Mouse (Mus musculus) gastrocnemius, adult 2 months (tissue): ENCODE measurements around the gene Tnfaip2. TPM values are rescaled to one million over a fixed set of nuclear protein-coding genes. Genes with fewer than 3 reads are reported as not detected.

Experiments used
- DNase-seq: peaks from one replicate; pipeline ENCODE4 v3.0.0; 2022
- H3K27ac ChIP-seq: fragments of 200-600 bp; 2 replicates; pipeline ENCODE4 v1.8.1; 2022; ENCODE audit warnings: mild to moderate bottlenecking
- H3K4me3 ChIP-seq: fragments of 200-600 bp; 2 replicates; pipeline ENCODE4 v1.8.1; 2022; ENCODE audit warnings: mild to moderate bottlenecking, moderate library complexity
- CTCF ChIP-seq: fragments of 200-600 bp; IDR thresholded peaks from 2 replicates; pipeline ENCODE4 v1.8.1; 2022; ENCODE audit warnings: antibody characterized with exemption, mild to moderate bottlenecking, moderate library complexity
- intact Hi-C: fragments of 180-260 bp; cut with DNase I; formaldehyde crosslinking; loops from one replicate; pipeline ENCODE4 v1.15.1; 2025
- total RNA-seq, 2 experiments: library from RNA; stranded (reverse); gene quantifications; 2 replicates each; pipeline ENCODE4 v1.2.3; 2021

Tnfaip2 gene
- total RNA-seq, 2 experiments from 2014 or later: 29.1 to 54.8 TPM

- TF ChIP-seq CTCF: no peak
- intact Hi-C loops: no loop called here
- Histone ChIP-seq H3K27ac (no peak overlapping the region), H3K4me3 (no peak overlapping the region; the same call in 1 of the 2 replicates)
- no peak for DNase-seq
These were observed 9.3 kb downstream of the Tnfaip2 start for GRCm38 (mm10) chr12:111451561-111451960.

GRCm38 (mm10) chr12:111454021-111454420, 11.8 kb downstream of the Tnfaip2 start:
- DNase-seq: no peak
- H3K27ac ChIP-seq: 0 out of 2 replicates have a peak overlapping the region, but pooled peaks have one; percentile 7
- TF ChIP-seq CTCF: no peak
- intact Hi-C loops: no loop called here
- no peak overlapping the region for H3K4me3 ChIP-seq

DNA sequence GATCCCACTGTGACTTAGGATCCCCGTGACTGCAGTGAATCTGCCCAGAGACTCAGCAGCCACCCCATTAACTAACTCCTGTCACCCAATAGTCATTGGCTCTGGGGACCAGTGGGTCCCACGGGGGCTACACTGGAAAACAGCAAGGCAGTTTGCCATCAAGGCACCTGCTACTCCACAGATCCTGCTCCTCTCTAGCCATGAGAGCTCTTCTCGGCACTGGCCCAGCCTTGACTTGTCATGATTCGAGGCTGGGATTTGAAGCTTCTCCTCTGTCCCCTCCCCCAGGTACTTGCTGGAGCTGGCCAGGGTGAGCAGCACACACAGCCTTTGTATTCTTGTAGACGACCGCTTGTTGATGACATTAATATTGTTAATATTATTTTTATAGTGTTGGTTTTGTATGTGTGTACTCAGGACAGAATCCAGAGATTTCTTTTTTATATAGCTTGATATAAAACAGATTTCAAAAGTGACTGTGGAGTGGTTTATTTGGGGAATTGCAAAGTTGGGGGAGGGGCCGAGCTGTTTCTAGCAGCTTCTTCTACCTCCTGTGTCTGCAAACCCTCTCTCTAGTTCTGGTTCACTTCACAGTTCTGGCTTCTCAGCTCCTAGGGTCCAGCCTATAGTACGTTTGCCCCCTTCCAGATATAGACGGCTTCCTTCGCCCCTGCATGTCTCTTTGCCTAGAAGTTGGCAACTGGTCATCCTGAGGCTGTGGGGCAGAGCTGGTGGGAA, 12.4 kb downstream of the Tnfaip2 start:
- H3K27ac ChIP-seq: peak overlapping the region; percentile 56
- no peak for DNase-seq
- H3K4me3 ChIP-seq: no peak overlapping the region
- intact Hi-C loops: no loop called here
- TF ChIP-seq CTCF: no peak

GRCm38 (mm10) chr12:111455311-111455846, 13.1 kb downstream of the Tnfaip2 start:
- intact Hi-C loops: no loop called here
- peak; percentile 68 for DNase-seq
- Histone ChIP-seq H3K27ac (peak overlapping the region; percentile 63), H3K4me3 (no peak overlapping the region)
- TF ChIP-seq CTCF: no peak

GRCm38 (mm10) chr12:111455860-111456259, 13.6 kb downstream of the Tnfaip2 start:
- no peak for TF ChIP-seq CTCF
- peak overlapping the region; percentile 63 for H3K27ac ChIP-seq
- intact Hi-C loops: no loop called here
- no peak for DNase-seq
- no peak overlapping the region for H3K4me3 ChIP-seq

DNA sequence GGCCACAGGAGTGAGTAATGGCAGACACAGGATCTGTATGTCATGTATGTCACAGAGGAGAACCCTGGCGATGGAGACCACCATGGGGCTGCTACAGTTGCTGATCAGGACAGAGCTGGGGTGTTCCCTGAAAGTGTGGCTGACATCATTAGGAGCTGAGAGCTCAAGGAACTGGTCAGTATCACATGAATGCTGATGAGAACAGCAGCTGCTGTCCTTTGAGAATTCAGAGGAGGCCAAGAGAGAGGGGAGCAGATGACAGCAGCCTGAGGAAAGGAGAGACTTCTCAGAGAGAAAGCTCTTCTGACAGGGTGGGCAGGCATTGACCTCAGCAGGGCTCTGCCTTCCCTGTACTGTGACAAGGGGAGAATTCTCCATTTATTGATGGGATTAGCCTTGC, 15.5 kb downstream of the Tnfaip2 start:
- no peak for TF ChIP-seq CTCF
- DNase-seq: peak; percentile 46
- no peak overlapping the region for H3K4me3 ChIP-seq
- peak overlapping the region; percentile 48 for H3K27ac ChIP-seq
- intact Hi-C loops: no loop called here

DNA sequence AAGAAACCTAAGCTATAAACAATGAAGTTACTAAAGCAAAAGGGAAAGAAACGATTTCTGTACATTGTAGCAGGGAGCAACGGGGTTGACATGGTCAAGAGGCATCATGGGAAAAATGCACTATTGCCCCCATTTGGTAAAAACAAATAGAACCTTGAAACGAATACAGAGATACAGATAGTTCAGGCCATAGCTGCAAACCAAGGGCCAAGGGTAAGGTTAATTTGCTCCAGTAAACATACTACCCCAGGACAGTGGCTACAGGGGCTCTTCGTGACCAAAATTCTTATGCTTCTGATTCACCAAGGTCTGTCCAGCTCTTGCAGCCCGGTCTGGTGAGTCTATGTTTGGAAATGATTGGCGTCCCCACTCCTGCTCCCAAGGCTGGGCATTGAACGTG, 21.3 kb downstream of the Tnfaip2 start:
- TF ChIP-seq CTCF: no peak
- DNase-seq: no peak
- intact Hi-C loops: no loop called here
- H3K27ac ChIP-seq: no peak overlapping the region
- H3K4me3 ChIP-seq: no peak overlapping the region

- H3K4me3 ChIP-seq: no peak overlapping the region
- TF ChIP-seq CTCF: no peak
- H3K27ac ChIP-seq: no peak overlapping the region
- no peak for DNase-seq
- intact Hi-C loops: no loop called here
These were observed 24.1 kb downstream of the Tnfaip2 start for GRCm38 (mm10) chr12:111466369-111466768.

- TF ChIP-seq CTCF: no peak
- DNase-seq: no peak
- intact Hi-C loops: loop anchor here (2.0 kb wide), 1 partner anchor 41 kb away; no protein-coding TSS in a partner anchor
These were observed 25.9 kb downstream of the Tnfaip2 start for GRCm38 (mm10) chr12:111468206-111468605.

DNA sequence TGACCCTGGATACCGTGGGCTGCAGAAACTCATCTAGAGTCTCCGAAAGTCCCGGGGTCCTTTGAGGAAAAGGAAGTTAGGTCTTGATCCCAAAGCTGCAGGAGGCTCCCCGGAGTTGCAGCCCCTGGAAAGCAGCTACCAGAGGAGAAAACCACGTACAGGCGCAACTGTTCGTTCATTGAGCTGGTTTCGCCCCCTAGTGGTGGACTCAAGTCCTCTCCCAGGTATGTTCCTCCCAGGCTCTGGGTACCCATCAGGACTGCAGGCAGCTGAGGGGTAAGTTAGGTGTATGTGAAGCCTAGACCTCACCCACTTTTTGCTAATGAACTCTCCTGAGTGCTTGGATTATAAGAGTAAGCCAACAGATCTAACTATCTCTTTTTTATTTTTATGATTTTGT, 27.2 kb downstream of the Tnfaip2 start:
- DNase-seq: peak; percentile 79
- TF ChIP-seq CTCF: peak; percentile 88
- H3K27ac ChIP-seq: no peak overlapping the region
- H3K4me3 ChIP-seq: no peak overlapping the region
- intact Hi-C loops: loop anchor here (2.0 kb wide), 1 partner anchor 43 kb away; no protein-coding TSS in a partner anchor

More at GRCm38 (mm10) chr12:111468206-111468605, 25.9 kb downstream of the Tnfaip2 start:
- H3K27ac ChIP-seq: no peak overlapping the region
- H3K4me3 ChIP-seq: no peak overlapping the region

- intact Hi-C loops: no loop called here
- no peak for DNase-seq
- H3K27ac ChIP-seq: no peak overlapping the region
- no peak overlapping the region for H3K4me3 ChIP-seq
- no peak for TF ChIP-seq CTCF
These were observed 28.9 kb downstream of the Tnfaip2 start for GRCm38 (mm10) chr12:111471119-111471518.

DNA sequence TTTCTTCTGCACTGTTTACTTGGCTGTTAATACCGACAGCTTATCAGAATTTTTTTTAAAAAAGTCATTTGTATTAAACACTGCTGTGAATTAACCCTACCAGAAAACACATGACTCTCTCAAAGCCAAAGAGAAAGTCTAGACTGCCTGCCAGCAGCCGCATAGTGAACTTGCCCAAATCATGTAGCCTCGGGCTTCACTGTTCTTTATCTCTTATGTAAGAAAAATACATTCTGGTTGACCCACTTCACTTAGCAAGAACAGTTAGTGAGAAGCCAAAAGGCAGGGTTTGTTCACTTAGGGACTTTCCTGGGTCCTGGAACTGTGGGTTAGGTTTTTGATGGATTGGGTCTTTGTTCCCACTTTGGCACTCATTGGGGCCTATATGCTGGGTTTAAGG, 29.5 kb downstream of the Tnfaip2 start:
- no peak overlapping the region for H3K4me3 ChIP-seq
- no peak overlapping the region for H3K27ac ChIP-seq
- DNase-seq: no peak
- intact Hi-C loops: no loop called here
- TF ChIP-seq CTCF: no peak

- H3K27ac ChIP-seq: no peak overlapping the region
- DNase-seq: no peak
- no peak for TF ChIP-seq CTCF
- intact Hi-C loops: no loop called here
- H3K4me3 ChIP-seq: no peak overlapping the region
These were observed 30.6 kb downstream of the Tnfaip2 start for GRCm38 (mm10) chr12:111472886-111473285.

DNA sequence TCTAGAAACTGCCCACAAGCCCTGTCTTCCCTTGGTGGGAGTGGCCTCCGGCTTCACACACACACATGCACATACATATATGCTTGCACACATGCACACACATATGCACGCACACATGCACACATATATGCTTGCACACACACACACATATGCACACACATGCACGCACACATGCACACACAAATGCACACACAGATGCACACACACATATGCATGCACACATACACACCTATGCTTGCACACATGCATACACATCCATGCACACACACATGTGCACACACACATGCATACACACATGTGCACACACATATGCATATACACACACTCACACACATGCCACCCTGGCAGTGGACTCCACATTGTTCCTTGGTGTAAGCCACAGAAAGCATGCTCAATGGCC, 32.1 kb downstream of the Tnfaip2 start:
- H3K4me3 ChIP-seq: no peak overlapping the region
- no peak for TF ChIP-seq CTCF

More for the DNA sequence above, 32.1 kb downstream of the Tnfaip2 start:
- intact Hi-C loops: no loop called here
- no peak overlapping the region for H3K27ac ChIP-seq
- DNase-seq: no peak
